Mouse (Mus musculus) heart, adult 2 months (tissue): ENCODE data around the gene Cyp26c1. TPM values are rescaled to one million over a fixed set of nuclear protein-coding genes. Genes with fewer than 3 reads are reported as not detected.

Experiments
- DNase-seq, 2 experiments: peaks; one replicate each; pipeline ENCODE4 v3.0.0; 2021
- H3K27ac ChIP-seq: fragments of 200-600 bp; 2 replicates; pipeline ENCODE4 v1.8.1; 2022
- H3K27me3 ChIP-seq: fragments of 200-500 bp; 2 replicates; pipeline ENCODE4 v1.6.1; 2012; ENCODE audit warnings: mild to moderate bottlenecking, low read length, inconsistent platforms, mixed read lengths; ENCODE audit not compliant: control insufficient read depth, insufficient read depth
- H3K36me3 ChIP-seq: fragments of 200-500 bp; 2 replicates; pipeline ENCODE4 v1.6.1; 2012; ENCODE audit warnings: low read length, inconsistent platforms; ENCODE audit not compliant: control insufficient read depth, insufficient read depth
- H3K4me1 ChIP-seq: fragments of 200-500 bp; 2 replicates; pipeline ENCODE4 v1.6.1; 2011; ENCODE audit warnings: low read length; ENCODE audit not compliant: control insufficient read depth, insufficient read depth
- H3K4me3 ChIP-seq: fragments of 200-600 bp; 2 replicates; pipeline ENCODE4 v1.8.1; 2022
- H3K79me2 ChIP-seq: fragments of 200-500 bp; replicated peaks from 2 replicates; pipeline ENCODE4 v1.6.1; 2012; ENCODE audit warnings: mild to moderate bottlenecking, inconsistent platforms, low read length, moderate library complexity, mixed read lengths; ENCODE audit not compliant: control insufficient read depth, insufficient read depth
- H3K9ac ChIP-seq: fragments of 200-500 bp; 2 replicates; pipeline ENCODE4 v1.6.1; 2012; ENCODE audit warnings: low read depth, mild to moderate bottlenecking, control low read depth, inconsistent platforms, low read length, mixed read lengths
- CTCF ChIP-seq: fragments of 200-600 bp; IDR thresholded peaks from 2 replicates; pipeline ENCODE4 v1.8.1; 2022; ENCODE audit warnings: antibody characterized with exemption, mild to moderate bottlenecking, moderate library complexity
- EP300 ChIP-seq: fragments of 200-500 bp; IDR thresholded peaks from 2 replicates; pipeline ENCODE4 v1.6.1; 2011; ENCODE audit warnings: low read depth, low read length, control low read depth; ENCODE audit not compliant: insufficient read depth
- POLR2A ChIP-seq: fragments of 200-500 bp; IDR thresholded peaks from 2 replicates; pipeline ENCODE4 v1.6.1; 2011; ENCODE audit warnings: mild to moderate bottlenecking, low read depth, low read length, control low read depth; ENCODE audit not compliant: insufficient read depth
- WGBS: fragments of 180-500 bp; shearing (Covaris S2); methylation state at CpG from one replicate; pipeline ENCODE4 v1.1.7; 2018; 5-methylcytosine and 5-hydroxymethylcytosine counted together
- intact Hi-C: fragments of 180-260 bp; cut with DNase I; formaldehyde crosslinking; loops from one replicate; pipeline ENCODE4 v1.15.1; 2025
- polyA plus RNA-seq: library from polyadenylated mRNA; depleted of rRNA; stranded (reverse); fragments of >200 nt; gene quantifications from 2 replicates; pipeline ENCODE4 v1.2.3, GENCODE M21; 2012
- total RNA-seq, 2 experiments: library from RNA; stranded (reverse); gene quantifications; 2 replicates each; pipeline ENCODE4 v1.2.3; 2021

The Cyp26c1 gene
- total and polyA plus RNA-seq, 3 experiments, result not detected

- intact Hi-C loops, result no loop called here
- H3K4me1 ChIP-seq, result no peaks in the 10 kb centered on the region
- 46% methylated on average over 21 of the region's 21 CpGs for WGBS
- H3K79me2 ChIP-seq, result no peaks in the 10 kb centered on the region
- H3K36me3 ChIP-seq, result no peaks in the 10 kb centered on the region
- H3K27ac ChIP-seq, result no peak overlapping the region
- no peak overlapping the region for H3K4me3 ChIP-seq
- TF ChIP-seq POLR2A (no peak), EP300 (no peak), CTCF (no peak)
- H3K9ac ChIP-seq, result no peak overlapping the region
- no peak for DNase-seq
- peaks cover 15% of the 10 kb centered on the region for H3K27me3 ChIP-seq
Measured at GRCm38 (mm10) chr19:37702377-37703076, 17.1 kb downstream of the Cyp26c1 start.

GRCm38 (mm10) chr19:37703902-37704509 lies 18.6 kb downstream of the Cyp26c1 start:
- peak; percentile 37 to 79 for DNase-seq
- Histone ChIP-seq H3K4me3 (no peak overlapping the region), H3K27ac (no peak overlapping the region), H3K79me2 (no peaks in the 10 kb centered on the region), H3K4me1 (no peaks in the 10 kb centered on the region), H3K27me3 (peaks cover 2% of the 10 kb centered on the region), H3K36me3 (no peaks in the 10 kb centered on the region), H3K9ac (no peak overlapping the region)
- WGBS, result 3% methylated on average over 3 of the region's 3 CpGs
- TF ChIP-seq POLR2A, result no peak
- TF ChIP-seq CTCF, result peak; percentile 98
- TF ChIP-seq EP300, result no peak
- intact Hi-C loops, result loop anchor here (1.0 to 2.0 kb wide), 2 partner anchors 182 to 231 kb away; no protein-coding TSS in a partner anchor

- Histone ChIP-seq H3K4me3 (no peak overlapping the region), H3K9ac (no peak overlapping the region), H3K27ac (no peak overlapping the region), H3K27me3 (0 out of 2 replicates have a peak, but pooled peaks cover 1% of the 10 kb centered on the region), H3K4me1 (no peaks in the 10 kb centered on the region), H3K36me3 (no peaks in the 10 kb centered on the region), H3K79me2 (no peaks in the 10 kb centered on the region)
- TF ChIP-seq POLR2A (no peak), CTCF (no peak), EP300 (no peak)
- WGBS, result 87% methylated on average over 5 of the region's 5 CpGs
- intact Hi-C loops, result loop anchor here (2.0 kb wide), 1 partner anchor 229 kb away; no protein-coding TSS in a partner anchor
- no peak for DNase-seq
Measured at GRCm38 (mm10) chr19:37705722-37706121, 20.3 kb downstream of the Cyp26c1 start.

DNA sequence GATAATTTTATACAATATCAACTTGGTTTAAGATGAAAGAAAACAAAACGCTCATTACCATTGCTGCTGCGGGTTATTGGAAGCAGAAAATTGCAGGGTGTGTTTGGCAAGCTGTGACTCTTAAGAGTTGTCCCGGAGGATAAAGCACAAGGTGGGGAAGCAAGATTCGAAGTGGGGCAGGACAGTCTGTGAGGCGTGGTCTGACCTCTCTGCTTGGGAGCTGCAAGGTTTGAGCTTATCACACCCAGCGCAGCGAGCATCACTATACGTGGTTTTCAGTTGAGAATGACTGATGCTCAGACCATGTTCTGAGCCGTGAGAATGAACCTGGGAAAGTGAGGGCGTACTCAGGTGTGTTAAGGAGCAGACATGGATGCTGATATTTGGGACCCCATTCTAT lies 29.3 kb downstream of the Cyp26c1 start:
- no peaks in the 10 kb centered on the region for H3K27me3 ChIP-seq
- no peak for DNase-seq
- H3K36me3 ChIP-seq, result no peaks in the 10 kb centered on the region
- H3K4me3 ChIP-seq, result no peak overlapping the region
- H3K9ac ChIP-seq, result no peak overlapping the region
- no peak overlapping the region for H3K27ac ChIP-seq
- intact Hi-C loops, result no loop called here
- TF ChIP-seq EP300 (no peak), CTCF (no peak), POLR2A (no peak)
- no peaks in the 10 kb centered on the region for H3K4me1 ChIP-seq
- 64% methylated on average over 10 of the region's 10 CpGs for WGBS
- H3K79me2 ChIP-seq, result no peaks in the 10 kb centered on the region

DNA sequence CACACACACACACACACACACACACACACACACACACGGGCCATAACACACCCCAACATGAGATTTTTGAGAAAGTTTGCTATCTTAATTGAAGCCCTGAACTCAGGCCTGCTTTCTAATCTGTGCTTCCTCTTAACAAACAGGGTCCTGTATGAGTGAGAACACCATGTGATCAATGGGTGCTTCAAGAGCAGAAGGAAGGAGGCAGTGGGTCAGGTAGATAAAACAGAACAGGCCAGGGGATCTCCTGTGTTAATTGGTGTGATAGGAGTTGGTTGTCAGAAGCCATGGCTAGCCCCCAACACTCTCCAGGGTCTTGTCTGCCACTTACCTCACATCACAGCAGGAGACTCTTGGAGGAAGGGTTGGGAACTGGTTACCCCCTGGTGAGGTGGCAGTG lies 30.6 kb downstream of the Cyp26c1 start:
- Histone ChIP-seq H3K27me3 (no peaks in the 10 kb centered on the region), H3K4me3 (no peak overlapping the region), H3K4me1 (no peaks in the 10 kb centered on the region), H3K27ac (no peak overlapping the region), H3K9ac (no peak overlapping the region), H3K36me3 (no peaks in the 10 kb centered on the region), H3K79me2 (no peaks in the 10 kb centered on the region)
- TF ChIP-seq POLR2A, result no peak
- no peak for TF ChIP-seq EP300
- no peak for TF ChIP-seq CTCF
- no peak for DNase-seq
- 38% methylated on average over 1 of the region's 1 CpGs for WGBS
- intact Hi-C loops, result no loop called here

DNA sequence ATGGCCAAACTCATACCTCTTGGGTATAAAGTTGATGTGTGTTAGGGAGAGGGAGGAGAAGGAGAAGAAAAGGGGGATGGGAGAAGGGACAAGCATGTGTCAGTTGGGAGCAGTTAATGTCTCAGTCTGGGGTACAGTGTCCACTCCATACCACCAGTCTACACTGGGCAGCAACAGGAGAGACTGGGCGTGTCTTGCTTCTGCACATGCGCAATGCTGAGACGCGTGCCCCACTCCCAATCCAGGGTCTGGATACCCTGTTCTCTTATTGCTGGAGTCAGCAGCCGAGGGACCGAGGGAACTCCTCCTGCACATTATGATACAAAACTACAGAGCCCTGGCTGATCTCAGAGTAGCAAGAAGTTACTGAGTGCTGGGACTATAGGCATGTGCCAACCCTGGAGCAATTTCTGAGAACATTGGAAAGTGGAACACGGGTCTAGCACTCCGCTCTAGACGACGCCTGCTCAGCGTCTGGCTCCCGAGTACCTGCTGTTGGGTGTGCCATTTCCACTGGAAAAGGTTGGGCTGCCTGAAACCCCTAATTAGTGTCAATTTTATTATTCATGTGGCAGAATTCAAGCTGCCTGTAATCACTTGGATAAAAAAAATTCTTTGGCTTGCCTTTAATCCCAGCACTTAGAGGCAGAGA lies 31.3 kb downstream of the Cyp26c1 start:
- no peaks in the 10 kb centered on the region for H3K36me3 ChIP-seq
- TF ChIP-seq POLR2A, result no peak
- no peak for TF ChIP-seq CTCF
- no peak for TF ChIP-seq EP300
- H3K27ac ChIP-seq, result no peak overlapping the region
- H3K4me3 ChIP-seq, result no peak overlapping the region
- no peaks in the 10 kb centered on the region for H3K79me2 ChIP-seq
- no peak overlapping the region for H3K9ac ChIP-seq
- intact Hi-C loops, result no loop called here
- no peaks in the 10 kb centered on the region for H3K4me1 ChIP-seq
- H3K27me3 ChIP-seq, result no peaks in the 10 kb centered on the region
- DNase-seq, result no peak
- 73% methylated on average over 12 of the region's 12 CpGs for WGBS
